Mouse (Mus musculus) right cerebral cortex, postnatal 25 days (tissue): ENCODE measurements at regions not wholly inside any gene's neighbourhood (a gene's known extent, or its start where the extent isn't known, plus 50 kb on each side); places are given as distances from the start of the nearest gene placed in this dataset.
"Not testable (repeated sequence)": the region's sequence is repeated elsewhere in the genome, so short reads cannot be mapped to it uniquely, and the experiment has no call there.

ENCODE experiments used
- DNase-seq: peaks from one replicate; pipeline ENCODE4 v3.0.0; 2022

- DNase-seq, result no peak
Observed at GRCm38 (mm10) chr4:10670846-10671428, 203.4 kb upstream of the 2610301B20Rik start.

DNA sequence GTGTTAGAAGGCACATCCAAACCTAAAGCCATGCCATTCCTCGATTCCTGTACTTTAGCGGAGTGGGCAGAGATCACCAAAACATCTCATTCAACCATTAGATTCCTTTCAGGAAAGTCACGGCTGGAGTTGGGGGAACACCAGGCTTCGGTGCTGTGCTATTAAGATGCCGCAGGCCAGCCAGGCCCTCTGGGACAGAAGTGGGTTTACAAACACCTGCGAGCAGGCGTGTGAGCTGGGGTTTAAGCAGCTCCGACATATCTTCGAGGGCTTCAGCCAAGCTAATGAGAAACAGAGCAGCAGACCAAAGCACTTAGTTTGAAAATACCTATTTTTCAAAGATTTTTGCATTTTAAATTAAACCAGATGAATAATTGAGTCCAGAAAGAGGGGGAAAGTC, 183.2 kb upstream of the 2610301B20Rik start:
- no peak for DNase-seq

- no peak for DNase-seq
Observed at GRCm38 (mm10) chr4:10692860-10693259, 181.4 kb upstream of the 2610301B20Rik start.

- DNase-seq, result no peak
Observed at GRCm38 (mm10) chr4:10693446-10694105, 180.7 kb upstream of the 2610301B20Rik start.

DNA sequence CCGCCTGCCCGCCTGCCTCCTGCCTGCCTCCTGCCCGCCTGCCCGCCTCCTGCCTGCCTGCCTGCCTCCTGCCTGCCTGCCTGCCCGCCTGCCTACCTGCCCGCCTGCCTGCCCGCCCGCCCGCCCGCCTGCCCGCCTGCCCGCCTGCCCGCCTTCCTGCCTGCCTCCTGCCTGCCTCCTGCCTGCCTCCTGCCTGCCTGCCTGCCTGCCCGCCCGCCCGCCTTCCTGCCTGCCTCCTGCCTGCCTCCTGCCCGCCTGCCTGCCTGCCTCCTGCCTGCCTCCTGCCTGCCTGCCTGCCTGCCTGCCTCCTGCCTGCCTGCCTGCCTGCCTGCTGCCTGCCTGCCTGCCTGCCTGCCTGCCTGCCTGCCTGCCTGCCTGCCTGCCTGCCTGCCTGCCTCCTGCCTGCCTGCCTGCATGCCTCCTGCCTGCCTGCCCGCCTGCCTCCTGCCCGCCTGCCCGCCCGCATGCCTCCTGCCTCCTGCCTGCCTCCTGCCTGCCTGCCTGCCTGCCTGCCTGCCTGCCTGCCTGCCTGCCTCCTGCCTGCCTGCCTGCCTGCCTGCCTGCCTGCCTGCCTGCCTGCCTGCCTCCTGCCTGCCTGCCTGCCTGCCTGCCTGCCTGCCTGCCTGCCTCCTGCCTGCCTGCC, 180.1 kb upstream of the 2610301B20Rik start:
- DNase-seq, result not testable (repeated sequence)

- DNase-seq, result no peak
Observed at GRCm38 (mm10) chr4:10697225-10697836, 177.0 kb upstream of the 2610301B20Rik start.

- DNase-seq, result no peak
Observed at GRCm38 (mm10) chr4:10698637-10699036, 175.7 kb upstream of the 2610301B20Rik start.

- no peak for DNase-seq
Observed at GRCm38 (mm10) chr4:10701479-10701878, 172.8 kb upstream of the 2610301B20Rik start.

DNA sequence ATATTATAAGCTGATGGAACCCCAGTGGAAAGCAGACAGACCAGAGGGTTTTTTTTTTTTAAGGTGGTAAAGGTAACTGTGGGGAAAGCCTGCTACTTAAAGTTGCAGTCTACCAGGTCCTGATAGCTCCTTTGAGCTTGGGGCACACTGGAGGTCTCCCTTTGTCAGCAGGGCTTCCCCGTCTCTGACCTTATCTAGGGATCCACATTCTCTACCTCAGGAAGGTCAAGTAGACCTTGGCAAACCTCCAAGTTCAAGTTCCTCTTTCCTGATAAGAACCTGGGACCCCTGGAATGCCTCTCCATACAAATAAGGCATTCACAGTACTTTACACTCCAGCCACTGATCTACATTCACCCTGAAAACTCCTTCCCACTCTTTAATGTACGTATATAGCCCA, 171.1 kb upstream of the 2610301B20Rik start:
- no peak for DNase-seq

GRCm38 (mm10) chr4:10707016-10707657, 167.2 kb upstream of the 2610301B20Rik start:
- DNase-seq, result no peak

GRCm38 (mm10) chr4:10707658-10708056, 166.6 kb upstream of the 2610301B20Rik start:
- no peak for DNase-seq

DNA sequence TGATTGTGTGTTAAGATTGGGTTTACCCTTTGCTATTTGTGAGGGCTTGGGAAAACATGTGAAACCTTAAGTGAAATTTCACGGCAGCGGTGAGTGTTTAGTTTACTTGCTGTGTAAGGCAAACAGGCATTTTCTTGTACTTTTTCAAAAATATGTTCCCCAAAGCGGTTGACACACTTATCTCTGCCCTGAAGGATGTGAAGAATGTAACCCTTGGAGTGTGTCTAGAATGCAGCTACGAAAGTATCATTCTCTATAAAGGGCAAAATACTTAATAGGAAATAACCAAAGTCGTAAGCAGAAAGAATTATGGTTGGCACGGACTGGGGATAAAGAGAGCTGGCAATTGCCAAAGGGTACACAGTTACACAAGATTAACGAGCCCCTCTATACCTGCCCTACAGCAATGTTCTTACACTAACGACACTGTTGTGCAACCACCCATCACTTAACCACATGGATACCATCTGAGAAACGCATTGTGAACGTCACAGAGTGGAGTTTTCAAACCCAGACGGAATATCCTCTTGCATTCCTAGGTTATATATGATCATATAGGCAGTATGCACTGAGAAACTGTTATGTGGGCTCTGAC, 162.3 kb upstream of the 2610301B20Rik start:
- DNase-seq, result no peak

DNA sequence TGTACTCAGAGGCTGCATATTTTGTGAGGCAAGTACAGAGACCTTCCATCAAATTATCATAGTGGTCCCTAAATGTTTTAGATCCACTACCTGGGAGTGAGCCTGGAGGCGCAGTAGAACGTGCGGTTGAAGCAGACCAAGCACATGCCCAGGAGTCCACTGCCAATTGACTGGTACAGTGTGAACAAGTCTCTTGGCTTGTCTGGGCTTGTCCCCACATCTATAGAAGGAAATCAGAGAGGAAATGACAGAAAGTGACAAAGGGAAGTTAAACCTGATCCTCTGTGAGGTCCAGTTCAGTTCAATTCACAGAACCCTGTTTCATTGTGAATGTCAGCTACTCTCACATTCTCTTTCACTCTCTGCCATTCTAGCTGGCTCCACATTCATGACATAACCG, 151.0 kb upstream of the 2610301B20Rik start:
- DNase-seq, result no peak

- no peak for DNase-seq
Observed at GRCm38 (mm10) chr4:10727894-10728293, 146.4 kb upstream of the 2610301B20Rik start.

DNA sequence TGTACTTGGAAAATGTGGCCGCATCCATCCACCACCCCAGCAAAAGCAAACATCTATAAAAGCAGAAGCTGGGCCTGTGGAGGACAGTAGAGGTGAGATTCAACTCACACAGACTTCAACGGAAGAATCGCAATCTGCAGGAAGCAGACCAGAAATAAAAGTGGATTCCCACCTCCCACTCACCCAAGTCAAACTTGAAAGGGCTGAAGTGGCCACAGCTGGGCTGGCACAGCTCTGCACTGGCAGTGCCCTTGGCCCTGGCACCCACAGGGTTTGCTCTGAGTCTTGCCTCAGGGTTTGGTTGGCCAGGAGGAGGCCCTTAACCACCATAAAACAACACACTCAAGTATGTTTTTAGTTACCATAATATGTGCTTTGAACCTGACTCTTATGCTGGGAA, 129.1 kb upstream of the 2610301B20Rik start:
- no peak for DNase-seq

- no peak for DNase-seq
Observed at GRCm38 (mm10) chr4:10748816-10749215, 125.5 kb upstream of the 2610301B20Rik start.

DNA sequence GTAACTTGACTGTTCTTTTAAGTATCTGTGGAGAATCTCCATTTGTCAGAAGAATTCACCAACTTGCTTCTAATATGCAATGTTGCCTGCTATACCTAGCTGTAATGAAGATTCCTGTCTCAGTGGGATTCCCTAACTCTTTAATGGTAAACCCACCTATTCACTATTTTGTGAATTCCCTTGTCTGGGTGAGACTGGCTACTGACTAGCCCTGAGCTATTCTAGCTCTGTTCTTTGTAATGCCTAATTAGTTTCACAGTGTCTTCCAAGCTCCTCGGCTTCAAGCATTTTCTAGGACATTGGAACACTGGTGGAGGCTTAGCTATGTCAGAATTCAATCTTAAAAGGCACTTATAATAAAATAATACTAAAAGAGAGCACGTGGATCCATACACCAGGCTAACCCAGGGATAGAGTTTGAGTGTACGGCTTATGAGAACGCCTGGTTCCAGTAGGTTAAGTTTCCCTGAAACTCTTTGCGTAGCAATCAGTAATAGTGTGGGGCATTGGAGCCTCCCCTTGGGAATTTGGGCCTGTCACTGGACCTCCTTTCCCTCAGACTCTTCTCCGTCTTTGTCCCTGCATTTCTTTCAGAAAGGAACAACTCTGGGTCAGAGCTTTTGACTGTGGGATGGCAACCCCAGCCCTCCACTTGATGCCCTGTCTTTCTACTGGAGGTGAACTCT, 123.8 kb upstream of the 2610301B20Rik start:
- not testable (repeated sequence) for DNase-seq

GRCm38 (mm10) chr4:10753176-10753575, 121.1 kb upstream of the 2610301B20Rik start:
- no peak for DNase-seq

- DNase-seq, result no peak
Observed at GRCm38 (mm10) chr4:10759491-10759890, 114.8 kb upstream of the 2610301B20Rik start.

GRCm38 (mm10) chr4:10767676-10768075, 106.6 kb upstream of the 2610301B20Rik start:
- no peak for DNase-seq

DNA sequence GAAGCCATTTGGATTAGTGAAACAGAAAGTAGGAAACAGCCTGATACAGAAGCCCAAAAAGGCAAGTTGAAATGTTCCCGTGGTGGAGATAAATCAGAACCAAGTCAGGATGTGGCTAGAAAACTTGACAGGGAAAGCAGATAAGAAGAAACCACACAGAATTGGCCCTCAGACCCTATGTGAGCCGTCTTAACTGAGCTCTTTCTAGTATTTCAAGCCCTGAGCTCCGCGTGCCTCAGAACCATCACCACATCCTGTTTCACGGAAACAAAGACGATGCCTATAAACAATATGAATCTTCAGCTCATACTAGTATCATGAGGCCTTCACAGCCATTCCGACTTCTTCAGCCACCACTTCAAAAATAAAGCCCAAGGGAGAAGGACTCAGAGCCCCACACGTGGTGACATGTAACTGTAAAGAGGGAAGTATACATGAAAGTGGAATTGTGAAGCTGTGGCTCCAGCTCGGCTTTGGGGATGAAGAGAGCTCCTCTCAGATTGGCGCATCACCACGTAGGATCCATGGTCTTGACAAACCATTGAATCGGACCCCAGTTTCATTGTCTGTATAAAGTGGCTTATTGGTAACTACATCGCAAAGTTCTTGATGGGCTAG, 104.2 kb upstream of the 2610301B20Rik start:
- DNase-seq, result no peak
